ENCODE assay signal across 8 mouse cellular contexts in genomic region chr5:24039423-24039822, GRCm38 (mm10). TPM values are rescaled to one million over a fixed set of nuclear protein-coding genes. Genes with fewer than 3 reads are reported as not detected.
DNase-seq lines count a peak whose midpoint lies in the region; ATAC-seq lines count a peak whose summit lies in the region.

No protein-coding gene starts in this region.

- ATAC-seq in erythroid progenitor cell, adult 5-6 weeks (replicated peaks; ENCODE audit: low FRiP score, poor library complexity, severe bottlenecking): peak; percentile 83

- DNase-seq in heart, adult 8-10 months (ENCODE audit: low spot score): peak; percentile 74
- DNase-seq in heart, postnatal 14 days: no peak
- peak; percentile 50 for DNase-seq in CD4-positive helper T cell, adult 2 months (ENCODE audit: low read depth, low spot score)
- peak; percentile 31 to 40 for DNase-seq in monocyte, adult 2 months (ENCODE audit: low read depth in 1 of 2, low spot score in 2 of 2)
- DNase-seq in frontal cortex, postnatal 25 days (ENCODE audit: low spot score in 2 of 2): no peak
- DNase-seq in left cerebral cortex, postnatal 36 days (ENCODE audit: low spot score in 2 of 2): no peak
- no peak for DNase-seq in adrenal gland, adult 2 months

- intact Hi-C loops in heart, postnatal 14 days (cut with DNase I): no loop called here
- intact Hi-C loops in left cerebral cortex, postnatal 36 days (cut with DNase I): no loop called here

RNA-seq across cellular contexts. Expression of gene Fam126a, which starts 8.9 kb away (rescaled TPM):
- total RNA-seq in heart, adult 8-10 months (2022): 10 to 100 TPM; 35.2 to 41.5 (median 37.2) TPM
- 10 to 100 TPM; 46.8 to 59.4 TPM for total RNA-seq in heart, postnatal 14 days (2021)
- total RNA-seq in erythroid progenitor cell, adult 5-6 weeks (2015; ENCODE audit: low replicate concordance): 145 and 170 TPM in 2 replicates
- 145 and 177 TPM in 2 replicates for total RNA-seq in erythroid progenitor cell, adult 5-6 weeks (2017; ENCODE audit: low replicate concordance)
- 10 to 100 TPM; 14.6 to 20.0 TPM for total RNA-seq in left cerebral cortex, postnatal 36 days (2021)
- 100 to 1,000 TPM in 1 of 2 experiments, 10 to 100 TPM in 1; 50.1 to 133 TPM for total RNA-seq in adrenal gland, adult 2 months (2021)
- 9.2 and 14.5 TPM in 2 replicates for polyA plus RNA-seq in adrenal gland, adult 2 months (2012; rRNA removed)

Comparison
In these comparisons a context has a peak if more than half of its experiments do, and no peak if none do; other contexts are left out.
1. DNase-seq: peak in heart, adult 8-10 months (single experiment), CD4-positive helper T cell, adult 2 months (single experiment) and monocyte, adult 2 months (2 of 2); none in heart, postnatal 14 days (0 of 2), frontal cortex, postnatal 25 days (0 of 2), left cerebral cortex, postnatal 36 days (0 of 2) and adrenal gland, adult 2 months (single experiment).